Mouse (Mus musculus) monocyte, adult 2 months (primary cell): Measurements from ENCODE around the gene Svs3b.
"Not testable (repeated sequence)": the region's sequence is repeated elsewhere in the genome, so short reads cannot be mapped to it uniquely, and the experiment has no call there.

Experiments
- DNase-seq, 2 experiments: peaks; one replicate each; pipeline ENCODE4 v3.0.0; 2022; ENCODE audit warnings: low spot score in 2 of 2, low read depth in 1 of 2

Gene Svs3b

GRCm38 (mm10) chr2:164256540-164256939, at the start of gene Svs3b:
Gene Svs3b, minus strand, starts transcription at chr2:164256640.
- DNase-seq, result not testable (repeated sequence)

- not testable (repeated sequence) for DNase-seq
Measured at GRCm38 (mm10) chr2:164288968-164289367, 32.5 kb upstream of the Svs3b start, which contains the start of gene Svs3a. Gene Svs3a, plus strand, starts transcription at chr2:164289268.

DNA sequence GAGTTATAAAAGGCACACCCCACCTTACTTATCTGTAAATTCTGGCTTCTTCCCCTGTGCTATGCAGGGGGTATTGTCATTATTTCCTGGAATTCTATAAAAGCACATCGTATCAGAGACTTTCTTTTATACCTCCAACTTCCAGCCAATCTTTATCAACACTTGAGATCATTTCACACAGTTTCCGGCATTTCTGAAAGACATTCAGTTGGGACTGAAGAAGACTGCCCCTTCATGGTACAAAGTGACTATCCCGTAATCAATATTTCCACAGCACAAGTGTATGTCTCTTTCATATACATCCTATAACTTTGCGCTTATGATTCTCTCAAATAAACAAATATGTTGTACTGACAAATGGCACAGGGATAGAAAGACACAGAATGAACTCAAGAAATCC, 21.9 kb upstream of the Svs3b start, which contains the start of gene Svs4:
Gene Svs4, minus strand, starts transcription at position 101 of the 400 bp plus-strand sequence.
- DNase-seq, result no peak

GRCm38 (mm10) chr2:164238366-164238765, 18.1 kb downstream of the Svs3b start, which contains the start of gene Svs2:
Gene Svs2, minus strand, starts transcription at chr2:164238466.
- DNase-seq, result no peak

GRCm38 (mm10) chr2:164232671-164233070, 23.8 kb downstream of the Svs3b start:
- DNase-seq, result no peak

DNA sequence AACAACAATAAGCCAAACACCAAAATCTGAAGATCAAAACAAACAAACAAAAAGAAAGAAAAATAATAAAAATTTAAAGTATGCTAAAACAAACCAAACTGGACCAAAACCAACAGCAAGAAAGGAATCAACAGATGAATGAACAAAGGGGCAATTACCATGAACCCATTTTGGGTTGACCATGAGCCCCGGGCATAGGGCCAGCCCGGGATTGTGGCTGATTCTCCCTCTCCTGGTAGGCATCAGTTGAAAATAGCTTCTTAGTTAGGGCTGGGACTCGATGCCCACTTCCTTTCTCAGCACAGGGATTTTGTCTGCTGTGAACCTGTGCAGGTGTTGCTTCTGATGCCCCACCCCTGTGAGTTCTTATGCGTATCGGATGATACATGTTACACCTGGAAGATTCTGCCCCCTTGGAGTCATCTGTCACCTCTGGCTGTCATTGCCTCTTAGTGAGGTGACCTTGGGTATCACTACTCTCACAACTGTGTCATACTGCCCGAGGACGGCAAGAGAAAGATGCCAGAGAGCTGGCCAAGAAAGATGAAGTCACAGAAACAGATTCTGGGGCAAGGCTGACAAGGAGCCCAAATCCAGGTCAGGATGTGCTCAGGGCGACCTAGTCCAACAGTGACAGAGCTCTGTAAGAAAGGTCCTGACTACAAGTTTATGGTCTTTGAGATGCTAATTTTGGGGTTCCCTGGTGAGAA, 27.9 kb downstream of the Svs3b start:
- DNase-seq, result no peak

DNA sequence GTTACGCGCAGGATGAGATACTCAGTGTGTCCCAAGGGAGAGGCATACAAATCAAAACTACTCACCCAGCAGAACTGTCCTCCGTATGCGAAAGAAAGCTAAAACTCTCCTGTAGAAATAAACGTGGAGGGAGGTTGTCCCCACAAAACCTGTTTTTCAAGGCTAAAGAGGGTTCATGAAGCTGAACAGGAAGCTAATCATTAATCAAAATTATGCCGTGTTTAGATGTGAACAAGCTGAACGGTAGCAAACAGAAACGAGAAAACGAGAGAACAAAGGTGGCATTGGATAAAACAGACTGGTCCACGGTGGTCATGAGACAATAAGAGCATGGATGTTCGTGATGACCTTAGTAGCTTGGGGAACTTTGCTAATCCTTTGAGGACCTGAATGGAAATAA, 34.9 kb downstream of the Svs3b start, which contains the start of gene Wfdc15b:
Gene Wfdc15b, minus strand, starts transcription at position 139 of the 400 bp plus-strand sequence.
- DNase-seq, result no peak

- DNase-seq, result no peak
Measured at GRCm38 (mm10) chr2:164219295-164219694, 37.1 kb downstream of the Svs3b start.

- DNase-seq, result no peak
Measured at GRCm38 (mm10) chr2:164212711-164213110, 43.7 kb downstream of the Svs3b start.

GRCm38 (mm10) chr2:164210892-164211291, 45.5 kb downstream of the Svs3b start:
- DNase-seq, result no peak

- no peak for DNase-seq
Measured at GRCm38 (mm10) chr2:164206676-164207075, 49.8 kb downstream of the Svs3b start.

- DNase-seq, result not testable (repeated sequence)
Measured at GRCm38 (mm10) chr2:164206011-164206410, 50.4 kb downstream of the Svs3b start.
